Mouse (Mus musculus) left cerebral cortex, postnatal 10 days (tissue): Measurements from ENCODE around the gene Hcn2. TPM values are rescaled to one million over a fixed set of nuclear protein-coding genes. Genes with fewer than 3 reads are reported as not detected.
"Not testable (repeated sequence)": the region's sequence is repeated elsewhere in the genome, so short reads cannot be mapped to it uniquely, and the experiment has no call there.

Experiments used
- DNase-seq, 2 experiments: peaks; one replicate each; pipeline ENCODE4 v3.0.0; 2021 to 2022; ENCODE audit warnings: low spot score in 2 of 2, mixed read lengths in 1 of 2; ENCODE audit errors: extremely low spot score in 1 of 2
- intact Hi-C: fragments of 180-260 bp; cut with DNase I; formaldehyde crosslinking; loops from one replicate; pipeline ENCODE4 v1.15.1; 2025
- total RNA-seq, 2 experiments: library from RNA; stranded (reverse); gene quantifications; 2 replicates each; pipeline ENCODE4 v1.2.3; 2021

Gene Hcn2
- total RNA-seq, 2 experiments from 2014 or later, result 75.5 to 80.0 TPM

GRCm38 (mm10) chr10:79684770-79685600 is 31.4 kb upstream of the Hcn2 start:
- intact Hi-C loops, result no loop called here
- peak in 1 of 2 experiments; percentile 25 for DNase-seq

- DNase-seq, result no peak
- intact Hi-C loops, result no loop called here
Observed at GRCm38 (mm10) chr10:79686219-79686618, 30.2 kb upstream of the Hcn2 start.

- intact Hi-C loops, result no loop called here
Observed at GRCm38 (mm10) chr10:79686691-79687090, 29.7 kb upstream of the Hcn2 start.

GRCm38 (mm10) chr10:79687513-79687912 is 28.9 kb upstream of the Hcn2 start:
- DNase-seq, result no peak
- intact Hi-C loops, result no loop called here

More at GRCm38 (mm10) chr10:79686691-79687090, 29.7 kb upstream of the Hcn2 start:
- no peak for DNase-seq

- DNase-seq, result no peak
- intact Hi-C loops, result no loop called here
Observed at GRCm38 (mm10) chr10:79688720-79689119, 27.7 kb upstream of the Hcn2 start, which contains the start of gene Gzmm. Gene Gzmm (plus strand): TSS chr10:79689020.

GRCm38 (mm10) chr10:79689178-79689577 is 27.3 kb upstream of the Hcn2 start:
- intact Hi-C loops, result no loop called here
- peak in 1 of 2 experiments; percentile 34 for DNase-seq

GRCm38 (mm10) chr10:79691986-79692548 is 24.4 kb upstream of the Hcn2 start:
- intact Hi-C loops, result no loop called here
- DNase-seq, result no peak

GRCm38 (mm10) chr10:79693580-79694378 is 22.7 kb upstream of the Hcn2 start:
- peak in 1 of 2 experiments; percentile 40 for DNase-seq
- intact Hi-C loops, result no loop called here

GRCm38 (mm10) chr10:79694379-79694655 is 22.1 kb upstream of the Hcn2 start:
- intact Hi-C loops, result no loop called here
- DNase-seq, result peak in 1 of 2 experiments; percentile 44

GRCm38 (mm10) chr10:79695231-79696128 is 21.0 kb upstream of the Hcn2 start:
- peak in 1 of 2 experiments; percentile 91 for DNase-seq

GRCm38 (mm10) chr10:79696129-79696651 is 20.2 kb upstream of the Hcn2 start:
- DNase-seq, result peak in 1 of 2 experiments; percentile 38
- intact Hi-C loops, result no loop called here

More at GRCm38 (mm10) chr10:79695231-79696128, 21.0 kb upstream of the Hcn2 start:
- intact Hi-C loops, result no loop called here

- peak in 1 of 2 experiments; percentile 91 for DNase-seq
- intact Hi-C loops, result no loop called here
Observed at GRCm38 (mm10) chr10:79697916-79698315, 18.5 kb upstream of the Hcn2 start.

- intact Hi-C loops, result no loop called here
Observed at GRCm38 (mm10) chr10:79698459-79698858, 18.0 kb upstream of the Hcn2 start.

GRCm38 (mm10) chr10:79700676-79701075 is 15.8 kb upstream of the Hcn2 start:
- intact Hi-C loops, result no loop called here
- DNase-seq, result peak in 1 of 2 experiments; percentile 33

More at GRCm38 (mm10) chr10:79698459-79698858, 18.0 kb upstream of the Hcn2 start:
- peak in 1 of 2 experiments; percentile 32 for DNase-seq

- intact Hi-C loops, result no loop called here
- DNase-seq, result peak in 1 of 2 experiments; percentile 85
Observed at GRCm38 (mm10) chr10:79701443-79702129, 14.8 kb upstream of the Hcn2 start.

- DNase-seq, intact Hi-C loops: not testable (repeated sequence)
Observed at GRCm38 (mm10) chr10:79702970-79703369, 13.5 kb upstream of the Hcn2 start.

- DNase-seq, result no peak
Observed at GRCm38 (mm10) chr10:79703541-79703940, 12.9 kb upstream of the Hcn2 start.

More at GRCm38 (mm10) chr10:79703541-79703940, 12.9 kb upstream of the Hcn2 start:
- intact Hi-C loops, result no loop called here
